Mouse (Mus musculus) E14TG2a.4 (cell line): ENCODE results near the gene Ttc25.

Experiments
- CTCF ChIP-seq: conservative IDR thresholded peaks from 2 replicates; pipeline ENCODE4 v1.5.1; 2014; ENCODE audit warnings: low read length
- NANOG ChIP-seq: IDR thresholded peaks from 2 replicates; pipeline ENCODE4 v1.6.1; 2014; ENCODE audit warnings: borderline replicate concordance, low read length, mixed read lengths

GRCm38 (mm10) chr11:100533871-100534270 is 11.5 kb upstream of the Ttc25 start:
- TF ChIP-seq CTCF (no peak), NANOG (no peak)
